Mouse (Mus musculus): ENCODE measurements around the gene Vsig10l. TPM values are rescaled to one million over a fixed set of nuclear protein-coding genes. Genes with fewer than 3 reads are reported as not detected.

The Vsig10l gene
- polyA plus RNA-seq, 1 experiment from 2014 or later: 6.1 TPM

GRCm38 (mm10) chr7:43436341-43437255, 26.4 kb upstream of the Vsig10l start, which contains the start of gene Nkg7:
Gene Nkg7 (plus strand): TSS chr7:43437073.
- Histone ChIP-seq H3K4me3 (ENCODE audit: low read depth, low read length) (no peak within 1 kb of the TSS), H3K27ac (ENCODE audit: low read length) (no peak within 1 kb of the TSS), H3K27me3 (ENCODE audit: control insufficient read depth, insufficient read depth, low read length) (no peaks in the 10 kb centered on the region), H3K4me1 (ENCODE audit: control insufficient read depth, insufficient read depth, low read length) (no peaks in the 10 kb centered on the region), H3K4me2 (replicated peaks; ENCODE audit: low read depth, low read length) (no peak within 1 kb of the TSS), H3K9ac (replicated peaks; ENCODE audit: low read depth, low read length) (no peak within 1 kb of the TSS), H3K9me3 (ENCODE audit: control insufficient read depth, low read depth, low read length) (no peaks in the 10 kb centered on the region), H3K36me3 (ENCODE audit: control insufficient read depth, insufficient read depth, low read length) (no peaks in the 10 kb centered on the region)
- 63% methylated on average over 10 of the region's 10 CpGs for WGBS
- no peak; the same call in 1 of the 2 replicates for ATAC-seq (ENCODE audit: insufficient number of reproducible peaks, insufficient read depth, low FRiP score, low read depth)

GRCm38 (mm10) chr7:43438611-43439010, 24.3 kb upstream of the Vsig10l start:
- Histone ChIP-seq H3K27ac (ENCODE audit: low read length) (no peak overlapping the region), H3K4me2 (replicated peaks; ENCODE audit: low read depth, low read length) (no peak overlapping the region), H3K27me3 (ENCODE audit: control insufficient read depth, insufficient read depth, low read length) (no peaks in the 10 kb centered on the region), H3K4me3 (ENCODE audit: low read depth, low read length) (no peak overlapping the region), H3K9me3 (ENCODE audit: control insufficient read depth, low read depth, low read length) (no peaks in the 10 kb centered on the region), H3K9ac (replicated peaks; ENCODE audit: low read depth, low read length) (no peak overlapping the region), H3K4me1 (ENCODE audit: control insufficient read depth, insufficient read depth, low read length) (peaks cover 5% of the 10 kb centered on the region), H3K36me3 (ENCODE audit: control insufficient read depth, insufficient read depth, low read length) (no peaks in the 10 kb centered on the region)
- 79% methylated on average over 4 of the region's 4 CpGs for WGBS
- no peak for ATAC-seq (ENCODE audit: insufficient number of reproducible peaks, insufficient read depth, low FRiP score, low read depth)

- no peak within 1 kb of the TSS for H3K4me2 ChIP-seq (replicated peaks; ENCODE audit: low read depth, low read length)
- H3K36me3 ChIP-seq (ENCODE audit: control insufficient read depth, insufficient read depth, low read length): no peaks in the 10 kb centered on the region
- 79% methylated on average over 6 of the region's 6 CpGs for WGBS
- no peaks in the 10 kb centered on the region for H3K9me3 ChIP-seq (ENCODE audit: control insufficient read depth, low read depth, low read length)
- no peak within 1 kb of the TSS for H3K27ac ChIP-seq (ENCODE audit: low read length)
- ATAC-seq (ENCODE audit: insufficient number of reproducible peaks, insufficient read depth, low FRiP score, low read depth): no peak
- no peaks in the 10 kb centered on the region for H3K27me3 ChIP-seq (ENCODE audit: control insufficient read depth, insufficient read depth, low read length)
- H3K4me3 ChIP-seq (ENCODE audit: low read depth, low read length): no peak within 1 kb of the TSS
- H3K4me1 ChIP-seq (ENCODE audit: control insufficient read depth, insufficient read depth, low read length): peaks cover 12% of the 10 kb centered on the region
- H3K9ac ChIP-seq (replicated peaks; ENCODE audit: low read depth, low read length): no peak within 1 kb of the TSS
Measured at GRCm38 (mm10) chr7:43440482-43440881, 22.5 kb upstream of the Vsig10l start, which contains the start of gene Cldnd2. Gene Cldnd2 (plus strand): TSS chr7:43440782.

GRCm38 (mm10) chr7:43441071-43441470, 21.9 kb upstream of the Vsig10l start:
- WGBS: 81% methylated on average over 3 of the region's 3 CpGs
- Histone ChIP-seq H3K27me3 (ENCODE audit: control insufficient read depth, insufficient read depth, low read length) (no peaks in the 10 kb centered on the region), H3K4me1 (ENCODE audit: control insufficient read depth, insufficient read depth, low read length) (peaks cover 12% of the 10 kb centered on the region), H3K4me2 (replicated peaks; ENCODE audit: low read depth, low read length) (no peak overlapping the region), H3K9me3 (ENCODE audit: control insufficient read depth, low read depth, low read length) (no peaks in the 10 kb centered on the region), H3K36me3 (ENCODE audit: control insufficient read depth, insufficient read depth, low read length) (no peaks in the 10 kb centered on the region), H3K27ac (ENCODE audit: low read length) (no peak overlapping the region), H3K9ac (replicated peaks; ENCODE audit: low read depth, low read length) (no peak overlapping the region), H3K4me3 (ENCODE audit: low read depth, low read length) (no peak overlapping the region)
- no peak for ATAC-seq (ENCODE audit: insufficient number of reproducible peaks, insufficient read depth, low FRiP score, low read depth)

- Histone ChIP-seq H3K27me3 (ENCODE audit: control insufficient read depth, insufficient read depth, low read length) (no peaks in the 10 kb centered on the region), H3K9ac (replicated peaks; ENCODE audit: low read depth, low read length) (peak overlapping the region; percentile 48), H3K27ac (ENCODE audit: low read length) (peak overlapping the region; percentile 95), H3K36me3 (ENCODE audit: control insufficient read depth, insufficient read depth, low read length) (no peaks in the 10 kb centered on the region), H3K4me2 (replicated peaks; ENCODE audit: low read depth, low read length) (peak overlapping the region; percentile 92), H3K4me3 (ENCODE audit: low read depth, low read length) (peak overlapping the region; percentile 53), H3K9me3 (ENCODE audit: control insufficient read depth, low read depth, low read length) (no peaks in the 10 kb centered on the region), H3K4me1 (ENCODE audit: control insufficient read depth, insufficient read depth, low read length) (peaks cover 12% of the 10 kb centered on the region)
- no peak for ATAC-seq (ENCODE audit: insufficient number of reproducible peaks, insufficient read depth, low FRiP score, low read depth)
- WGBS: 8% methylated on average over 9 of the region's 9 CpGs
Measured at GRCm38 (mm10) chr7:43442684-43443083, 20.3 kb upstream of the Vsig10l start.

- no peaks in the 10 kb centered on the region for H3K9me3 ChIP-seq (ENCODE audit: control insufficient read depth, low read depth, low read length)
- ATAC-seq (ENCODE audit: insufficient number of reproducible peaks, insufficient read depth, low FRiP score, low read depth): peak; percentile 89
Measured at GRCm38 (mm10) chr7:43443126-43443916, 19.6 kb upstream of the Vsig10l start.

GRCm38 (mm10) chr7:43443917-43444293, 19.0 kb upstream of the Vsig10l start, which contains the start of the genes Etfb and Gm45233:
Gene Etfb (plus strand): TSS chr7:43444083.
Gene Gm45233 (plus strand): TSS chr7:43444128.
- Histone ChIP-seq H3K9me3 (ENCODE audit: control insufficient read depth, low read depth, low read length) (no peaks in the 10 kb centered on the region), H3K9ac (replicated peaks; ENCODE audit: low read depth, low read length) (peak within 1 kb of the TSS; percentile 48), H3K4me2 (replicated peaks; ENCODE audit: low read depth, low read length) (peak within 1 kb of the TSS; percentile 92), H3K27ac (ENCODE audit: low read length) (peak within 1 kb of the TSS; percentile 95), H3K4me1 (ENCODE audit: control insufficient read depth, insufficient read depth, low read length) (peaks cover 12% of the 10 kb centered on the region), H3K36me3 (ENCODE audit: control insufficient read depth, insufficient read depth, low read length) (no peaks in the 10 kb centered on the region), H3K4me3 (ENCODE audit: low read depth, low read length) (peak within 1 kb of the TSS; percentile 53), H3K27me3 (ENCODE audit: control insufficient read depth, insufficient read depth, low read length) (no peaks in the 10 kb centered on the region)
- under 1% methylated on average over 27 of the region's 27 CpGs for WGBS
- peak; percentile 95 for ATAC-seq (ENCODE audit: insufficient number of reproducible peaks, insufficient read depth, low FRiP score, low read depth)

More at GRCm38 (mm10) chr7:43443126-43443916, 19.6 kb upstream of the Vsig10l start:
- peak overlapping the region; percentile 92 for H3K4me2 ChIP-seq (replicated peaks; ENCODE audit: low read depth, low read length)
- under 1% methylated on average over 36 of the region's 36 CpGs for WGBS
- no peaks in the 10 kb centered on the region for H3K36me3 ChIP-seq (ENCODE audit: control insufficient read depth, insufficient read depth, low read length)
- H3K9ac ChIP-seq (replicated peaks; ENCODE audit: low read depth, low read length): peak overlapping the region; percentile 48
- peak overlapping the region; percentile 53 for H3K4me3 ChIP-seq (ENCODE audit: low read depth, low read length)
- no peaks in the 10 kb centered on the region for H3K27me3 ChIP-seq (ENCODE audit: control insufficient read depth, insufficient read depth, low read length)
- H3K27ac ChIP-seq (ENCODE audit: low read length): peak overlapping the region; percentile 95
- H3K4me1 ChIP-seq (ENCODE audit: control insufficient read depth, insufficient read depth, low read length): peaks cover 12% of the 10 kb centered on the region

- H3K27me3 ChIP-seq (ENCODE audit: control insufficient read depth, insufficient read depth, low read length): no peaks in the 10 kb centered on the region
- no peaks in the 10 kb centered on the region for H3K9me3 ChIP-seq (ENCODE audit: control insufficient read depth, low read depth, low read length)
- H3K9ac ChIP-seq (replicated peaks; ENCODE audit: low read depth, low read length): no peak overlapping the region
- H3K4me1 ChIP-seq (ENCODE audit: control insufficient read depth, insufficient read depth, low read length): peaks cover 7% of the 10 kb centered on the region
- 85% methylated on average over 4 of the region's 4 CpGs for WGBS
- H3K36me3 ChIP-seq (ENCODE audit: control insufficient read depth, insufficient read depth, low read length): no peaks in the 10 kb centered on the region
- no peak overlapping the region for H3K4me2 ChIP-seq (replicated peaks; ENCODE audit: low read depth, low read length)
- ATAC-seq (ENCODE audit: insufficient number of reproducible peaks, insufficient read depth, low FRiP score, low read depth): no peak
- H3K27ac ChIP-seq (ENCODE audit: low read length): no peak overlapping the region
- no peak overlapping the region for H3K4me3 ChIP-seq (ENCODE audit: low read depth, low read length)
Measured at GRCm38 (mm10) chr7:43447801-43448200, 15.2 kb upstream of the Vsig10l start.
